Mouse (Mus musculus) thymus, postnatal 10 days (tissue): Measurements from ENCODE around the gene Foxj3.
A peak's percentile ranks its signal among the peaks of the same experiment; 100 is the strongest.

Source experiments
- DNase-seq, 2 experiments: peaks; one replicate each; pipeline ENCODE4 v3.0.0; 2021; ENCODE audit warnings: low spot score in 2 of 2

Gene Foxj3

GRCm38 (mm10) chr4:119637176-119637845 lies 100.5 kb downstream of the Foxj3 start, which contains the start of gene Guca2a:
TSS of gene Guca2a (plus strand) at chr4:119637704.
- DNase-seq: no peak

- no peak for DNase-seq
Observed at GRCm38 (mm10) chr4:119637946-119638345, 101.1 kb downstream of the Foxj3 start.

GRCm38 (mm10) chr4:119638656-119639055 lies 101.9 kb downstream of the Foxj3 start:
- DNase-seq: no peak

- no peak for DNase-seq
Observed at GRCm38 (mm10) chr4:119642666-119643065, 105.9 kb downstream of the Foxj3 start.

- no peak for DNase-seq
Observed at GRCm38 (mm10) chr4:119657011-119657410, 120.2 kb downstream of the Foxj3 start.

GRCm38 (mm10) chr4:119658246-119658645 lies 121.4 kb downstream of the Foxj3 start:
- no peak for DNase-seq

GRCm38 (mm10) chr4:119658731-119659130 lies 121.9 kb downstream of the Foxj3 start, which contains the start of gene Guca2b:
TSS of gene Guca2b (minus strand) at chr4:119658954.
- DNase-seq: no peak

- no peak for DNase-seq
Observed at GRCm38 (mm10) chr4:119660007-119660406, 123.2 kb downstream of the Foxj3 start.

GRCm38 (mm10) chr4:119662151-119662550 lies 125.3 kb downstream of the Foxj3 start:
- DNase-seq: no peak

- no peak for DNase-seq
Observed at GRCm38 (mm10) chr4:119662976-119663375, 126.2 kb downstream of the Foxj3 start.

- DNase-seq: no peak
Observed at GRCm38 (mm10) chr4:119663409-119664095, 126.7 kb downstream of the Foxj3 start.

- DNase-seq: no peak
Observed at GRCm38 (mm10) chr4:119665166-119665565, 128.4 kb downstream of the Foxj3 start.

- no peak for DNase-seq
Observed at GRCm38 (mm10) chr4:119666116-119666515, 129.3 kb downstream of the Foxj3 start.

GRCm38 (mm10) chr4:119667454-119667853 lies 130.7 kb downstream of the Foxj3 start:
- peak; percentile 15 to 63 for DNase-seq

- DNase-seq: no peak
Observed at GRCm38 (mm10) chr4:119668185-119668584, 131.4 kb downstream of the Foxj3 start.

GRCm38 (mm10) chr4:119668596-119668995 lies 131.8 kb downstream of the Foxj3 start:
- DNase-seq: no peak

GRCm38 (mm10) chr4:119669356-119670209 lies 132.8 kb downstream of the Foxj3 start:
- DNase-seq: peak; percentile 68 to 84

- peak in 1 of 2 experiments; percentile 26 for DNase-seq
Observed at GRCm38 (mm10) chr4:119670210-119670555, 133.4 kb downstream of the Foxj3 start.

GRCm38 (mm10) chr4:119670736-119671135 lies 133.9 kb downstream of the Foxj3 start:
- peak in 1 of 2 experiments; percentile 11 for DNase-seq

GRCm38 (mm10) chr4:119671164-119671563 lies 134.4 kb downstream of the Foxj3 start:
- DNase-seq: no peak

- peak; percentile 72 to 75 for DNase-seq
Observed at GRCm38 (mm10) chr4:119672685-119673084, 135.9 kb downstream of the Foxj3 start.
